Mouse (Mus musculus) hindbrain, embryonic 12.5 days (tissue): ENCODE data around the gene Mslnl. TPM values are rescaled to one million over a fixed set of nuclear protein-coding genes. Genes with fewer than 3 reads are reported as not detected.

Experiments used
- ATAC-seq: fragments of 200-750 bp; cut with Nextera tagmentation; 2 replicates; pipeline ENCODE4 v1.8.0; 2017; ENCODE audit warnings: moderate TSS enrichment; ENCODE audit not compliant: low FRiP score
- H3K27ac ChIP-seq: fragments of 300-500 bp; sonication (generic); 2 replicates; pipeline ENCODE4 v1.5.1; 2016; ENCODE audit warnings: mild to moderate bottlenecking
- H3K27me3 ChIP-seq: fragments of 300-500 bp; sonication (generic); 2 replicates; pipeline ENCODE4 v1.6.1; 2016; ENCODE audit warnings: mild to moderate bottlenecking
- H3K36me3 ChIP-seq: fragments of 300-500 bp; sonication (generic); 2 replicates; pipeline ENCODE4 v1.6.1; 2016; ENCODE audit warnings: mild to moderate bottlenecking
- H3K4me1 ChIP-seq: fragments of 300-500 bp; sonication (generic); 2 replicates; pipeline ENCODE4 v1.6.1; 2016
- H3K4me2 ChIP-seq: fragments of 300-500 bp; sonication (generic); replicated peaks from 2 replicates; pipeline ENCODE4 v1.6.1; 2016; ENCODE audit warnings: mild to moderate bottlenecking
- H3K4me3 ChIP-seq: fragments of 300-500 bp; sonication (generic); 2 replicates; pipeline ENCODE4 v1.5.1; 2016; ENCODE audit warnings: mild to moderate bottlenecking
- H3K9ac ChIP-seq: fragments of 300-500 bp; sonication (generic); 2 replicates; pipeline ENCODE4 v1.6.1; 2016; ENCODE audit warnings: mild to moderate bottlenecking, moderate library complexity
- H3K9me3 ChIP-seq: fragments of 300-500 bp; sonication (generic); replicated peaks from 2 replicates; pipeline ENCODE4 v1.6.1; 2016; ENCODE audit warnings: mild to moderate bottlenecking
- WGBS: fragments of 180-500 bp; shearing (Covaris S2); methylation state at CpG from one replicate; pipeline ENCODE4 v1.1.7; 2016; 5-methylcytosine and 5-hydroxymethylcytosine counted together
- polyA plus RNA-seq: library from polyadenylated mRNA; unstranded; fragments of >200 nt; fragmentation: Nextera tagmentation; extraction: Ambion mirVana; gene quantifications from 2 replicates; pipeline ENCODE4 v1.2.1, GENCODE M21; 2016

Gene Mslnl
- polyA plus RNA-seq, 1 experiment from 2014 or later, result not detected

GRCm38 (mm10) chr17:25773549-25774120 lies 37.8 kb downstream of the Mslnl start, which contains the start of gene Narfl:
TSS of gene Narfl (plus strand) at chr17:25773776.
- Histone ChIP-seq H3K27me3 (peaks cover 15% of the 10 kb centered on the region; the same call in 1 of the 2 replicates), H3K4me1 (peaks cover 10% of the 10 kb centered on the region), H3K9me3 (no peaks in the 10 kb centered on the region), H3K9ac (peak within 1 kb of the TSS; percentile 83), H3K27ac (no peak within 1 kb of the TSS), H3K4me3 (peak within 1 kb of the TSS; percentile 75), H3K4me2 (peak within 1 kb of the TSS; percentile 84), H3K36me3 (peaks cover 11% of the 10 kb centered on the region; the same call in 1 of the 2 replicates)
- WGBS, result under 1% methylated on average over 37 of the region's 37 CpGs
- peak; percentile 83 for ATAC-seq

GRCm38 (mm10) chr17:25775318-25776062 lies 39.6 kb downstream of the Mslnl start:
- H3K36me3 ChIP-seq, result peaks cover 19% of the 10 kb centered on the region; the same call in 1 of the 2 replicates
- no peak overlapping the region for H3K4me2 ChIP-seq
- 84% methylated on average over 10 of the region's 10 CpGs for WGBS
- H3K9ac ChIP-seq, result no peak overlapping the region
- H3K27me3 ChIP-seq, result no peaks in the 10 kb centered on the region
- H3K4me3 ChIP-seq, result no peak overlapping the region
- peaks cover 10% of the 10 kb centered on the region for H3K4me1 ChIP-seq
- no peak overlapping the region for H3K27ac ChIP-seq
- ATAC-seq, result no peak
- H3K9me3 ChIP-seq, result no peaks in the 10 kb centered on the region

GRCm38 (mm10) chr17:25777948-25778347 lies 42.1 kb downstream of the Mslnl start:
- H3K27me3 ChIP-seq, result no peaks in the 10 kb centered on the region
- no peak overlapping the region for H3K4me2 ChIP-seq
- H3K9me3 ChIP-seq, result no peaks in the 10 kb centered on the region
- H3K36me3 ChIP-seq, result peaks cover 44% of the 10 kb centered on the region
- H3K4me1 ChIP-seq, result peaks cover 11% of the 10 kb centered on the region
- H3K9ac ChIP-seq, result no peak overlapping the region
- H3K27ac ChIP-seq, result no peak overlapping the region
- no peak for ATAC-seq
- 95% methylated on average over 5 of the region's 5 CpGs for WGBS
- no peak overlapping the region for H3K4me3 ChIP-seq

- Histone ChIP-seq H3K4me1 (peaks cover 23% of the 10 kb centered on the region), H3K36me3 (peaks cover 57% of the 10 kb centered on the region), H3K9me3 (no peaks in the 10 kb centered on the region), H3K27me3 (no peaks in the 10 kb centered on the region), H3K4me3 (no peak overlapping the region), H3K4me2 (no peak overlapping the region), H3K9ac (no peak overlapping the region), H3K27ac (no peak overlapping the region; the same call in 1 of the 2 replicates)
- ATAC-seq, result no peak
- WGBS, result 86% methylated on average over 6 of the region's 6 CpGs
Observed at GRCm38 (mm10) chr17:25781339-25781738, 45.5 kb downstream of the Mslnl start.

GRCm38 (mm10) chr17:25783086-25783485 lies 47.2 kb downstream of the Mslnl start:
- Histone ChIP-seq H3K4me2 (no peak overlapping the region), H3K27me3 (no peaks in the 10 kb centered on the region), H3K36me3 (peaks cover 66% of the 10 kb centered on the region), H3K9ac (no peak overlapping the region; the same call in 1 of the 2 replicates), H3K4me3 (no peak overlapping the region), H3K27ac (no peak overlapping the region), H3K4me1 (peaks cover 23% of the 10 kb centered on the region), H3K9me3 (no peaks in the 10 kb centered on the region)
- WGBS, result 80% methylated on average over 7 of the region's 7 CpGs
- no peak for ATAC-seq

- Histone ChIP-seq H3K4me2 (peak overlapping the region; percentile 79), H3K27ac (no peak overlapping the region), H3K36me3 (peaks cover 63% of the 10 kb centered on the region), H3K4me1 (peaks cover 23% of the 10 kb centered on the region), H3K27me3 (no peaks in the 10 kb centered on the region), H3K9me3 (no peaks in the 10 kb centered on the region), H3K9ac (peak overlapping the region; percentile 82), H3K4me3 (peak overlapping the region; percentile 68)
- 84% methylated on average over 15 of the region's 15 CpGs for WGBS
- no peak for ATAC-seq
Observed at GRCm38 (mm10) chr17:25783861-25784574, 48.2 kb downstream of the Mslnl start.

- ATAC-seq, result peak; percentile 77
- H3K27me3 ChIP-seq, result no peaks in the 10 kb centered on the region
- H3K4me3 ChIP-seq, result peak within 1 kb of the TSS; percentile 68
- peak within 1 kb of the TSS; percentile 82 for H3K9ac ChIP-seq
- peaks cover 23% of the 10 kb centered on the region for H3K4me1 ChIP-seq
- peak within 1 kb of the TSS; percentile 93 for H3K27ac ChIP-seq
- peaks cover 65% of the 10 kb centered on the region for H3K36me3 ChIP-seq
- peak within 1 kb of the TSS; percentile 79 for H3K4me2 ChIP-seq
- WGBS, result under 1% methylated on average over 23 of the region's 23 CpGs
- H3K9me3 ChIP-seq, result no peaks in the 10 kb centered on the region
Observed at GRCm38 (mm10) chr17:25785281-25785745, 49.5 kb downstream of the Mslnl start, which contains the start of gene Haghl. TSS of gene Haghl (minus strand) at chr17:25785673.

GRCm38 (mm10) chr17:25786280-25786679 lies 50.4 kb downstream of the Mslnl start, which contains the start of gene Ccdc78:
TSS of gene Ccdc78 (plus strand) at chr17:25786580.
- no peaks in the 10 kb centered on the region for H3K27me3 ChIP-seq
- H3K9ac ChIP-seq, result peak within 1 kb of the TSS; percentile 82; the same call in 1 of the 2 replicates
- no peaks in the 10 kb centered on the region for H3K9me3 ChIP-seq
- peak within 1 kb of the TSS; percentile 79 for H3K4me2 ChIP-seq
- WGBS, result 86% methylated on average over 3 of the region's 3 CpGs
- no peak for ATAC-seq
- H3K27ac ChIP-seq, result peak within 1 kb of the TSS; percentile 93
- H3K4me1 ChIP-seq, result peaks cover 32% of the 10 kb centered on the region
- peaks cover 56% of the 10 kb centered on the region for H3K36me3 ChIP-seq
- H3K4me3 ChIP-seq, result peak within 1 kb of the TSS; percentile 68

- Histone ChIP-seq H3K36me3 (peaks cover 49% of the 10 kb centered on the region), H3K9me3 (no peaks in the 10 kb centered on the region), H3K27ac (no peak overlapping the region), H3K9ac (no peak overlapping the region), H3K4me3 (no peak overlapping the region), H3K4me1 (peaks cover 36% of the 10 kb centered on the region), H3K4me2 (no peak overlapping the region), H3K27me3 (no peaks in the 10 kb centered on the region)
- no peak for ATAC-seq
- WGBS, result 93% methylated on average over 9 of the region's 9 CpGs
Observed at GRCm38 (mm10) chr17:25786781-25787504, 51.1 kb downstream of the Mslnl start.

- 29% methylated on average over 19 of the region's 19 CpGs for WGBS
- Histone ChIP-seq H3K4me3 (peak overlapping the region; percentile 68), H3K4me1 (peaks cover 51% of the 10 kb centered on the region), H3K27me3 (no peaks in the 10 kb centered on the region), H3K4me2 (peak overlapping the region; percentile 89), H3K27ac (peak overlapping the region; percentile 93), H3K9me3 (no peaks in the 10 kb centered on the region), H3K36me3 (peaks cover 26% of the 10 kb centered on the region), H3K9ac (peak overlapping the region; percentile 83)
- no peak for ATAC-seq
Observed at GRCm38 (mm10) chr17:25791320-25791842, 55.5 kb downstream of the Mslnl start.

- WGBS, result under 1% methylated on average over 45 of the region's 45 CpGs
- Histone ChIP-seq H3K4me1 (peaks cover 54% of the 10 kb centered on the region), H3K9me3 (no peaks in the 10 kb centered on the region), H3K9ac (peak overlapping the region; percentile 83), H3K4me3 (peak overlapping the region; percentile 68), H3K27me3 (no peaks in the 10 kb centered on the region), H3K36me3 (peaks cover 22% of the 10 kb centered on the region), H3K27ac (peak overlapping the region; percentile 93), H3K4me2 (peak overlapping the region; percentile 89)
- peak; percentile 26 for ATAC-seq
Observed at GRCm38 (mm10) chr17:25791843-25792527, 56.1 kb downstream of the Mslnl start.
